Mouse (Mus musculus) cortical plate, adult 2 months (tissue): ENCODE results near the gene Klhl32.

ENCODE experiments used
- CTCF ChIP-seq: fragments of 200-500 bp; IDR thresholded peaks from 2 replicates; pipeline ENCODE4 v1.5.1; 2011; ENCODE audit warnings: mild to moderate bottlenecking, control low read depth, low read length; ENCODE audit not compliant: insufficient read depth; ENCODE audit errors: extremely low read depth
- POLR2A ChIP-seq: fragments of 200-500 bp; IDR thresholded peaks from 2 replicates; pipeline ENCODE4 v1.6.1; 2011; ENCODE audit warnings: mild to moderate bottlenecking, low read length, control low read depth; ENCODE audit not compliant: insufficient read depth; ENCODE audit errors: extremely low read depth

- no peak for TF ChIP-seq POLR2A
- no peak for TF ChIP-seq CTCF
Observed at GRCm38 (mm10) chr4:24609564-24609963, 241.4 kb downstream of the Klhl32 start.
